Mouse (Mus musculus): ENCODE measurements around the gene Dspp.

Dspp gene

DNA sequence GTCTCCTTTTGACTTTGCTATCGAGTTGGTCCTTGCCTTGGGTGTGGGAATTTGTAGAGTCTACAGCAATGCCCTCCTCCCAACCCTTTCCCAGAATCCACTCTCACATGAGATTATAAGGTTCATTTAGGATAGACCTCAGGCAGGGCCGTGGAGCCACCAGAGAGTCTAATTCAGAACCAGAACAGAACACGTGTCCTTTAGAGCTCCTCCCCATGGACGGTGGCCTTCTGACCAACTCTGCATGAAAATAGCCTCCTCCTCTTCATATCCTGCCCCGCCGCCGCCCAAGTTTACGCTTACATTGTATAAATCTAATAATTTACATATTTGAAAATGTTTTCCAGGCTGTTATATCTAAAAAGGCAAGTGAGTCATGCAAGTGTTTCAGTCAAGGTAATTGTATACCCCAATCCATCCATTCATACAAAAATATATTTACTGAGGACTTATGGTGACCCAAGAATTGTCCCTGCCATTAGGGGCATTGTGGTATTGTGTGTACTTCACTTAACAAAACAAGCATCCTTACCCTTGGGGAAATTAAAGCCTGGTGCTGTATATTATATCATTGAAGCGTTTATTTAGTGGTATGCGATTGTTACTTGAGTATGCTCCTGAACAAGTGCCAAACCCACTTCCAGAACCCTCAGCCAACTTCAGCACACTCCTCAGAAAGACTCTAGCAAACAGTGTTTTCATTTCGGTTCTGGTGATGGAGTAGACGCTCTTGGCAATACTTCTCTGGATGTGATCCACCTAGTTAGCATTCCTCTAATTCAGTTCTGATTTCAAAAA is 30.8 kb downstream of the Dspp start:
- DNase-seq, result no peak

GRCm38 (mm10) chr5:104202351-104202750 is 31.8 kb downstream of the Dspp start, which contains the start of gene Dmp1:
TSS of gene Dmp1 (plus strand) at chr5:104202613.
- no peak for DNase-seq

GRCm38 (mm10) chr5:104212531-104212930 is 42.0 kb downstream of the Dspp start:
- DNase-seq, result no peak

DNA sequence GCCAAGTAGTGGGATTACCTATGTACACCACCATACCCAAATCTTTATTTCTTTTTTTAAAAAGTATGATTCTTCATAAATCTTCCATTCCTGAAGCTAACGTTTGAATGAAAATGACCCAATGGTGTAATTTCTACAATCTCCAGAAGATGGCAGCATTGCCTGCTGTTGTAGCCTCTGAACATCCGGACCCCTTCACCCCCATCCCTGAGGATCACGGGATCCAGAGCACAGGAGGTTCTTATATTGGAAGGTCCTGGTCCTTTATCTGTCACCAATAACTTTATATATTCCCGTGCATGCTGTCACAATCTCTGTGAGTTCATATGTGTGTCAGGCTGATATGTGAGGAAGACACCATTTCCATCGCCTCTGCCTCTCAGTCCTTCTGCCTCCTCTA is 48.4 kb downstream of the Dspp start:
- DNase-seq, result peak; percentile 68

DNA sequence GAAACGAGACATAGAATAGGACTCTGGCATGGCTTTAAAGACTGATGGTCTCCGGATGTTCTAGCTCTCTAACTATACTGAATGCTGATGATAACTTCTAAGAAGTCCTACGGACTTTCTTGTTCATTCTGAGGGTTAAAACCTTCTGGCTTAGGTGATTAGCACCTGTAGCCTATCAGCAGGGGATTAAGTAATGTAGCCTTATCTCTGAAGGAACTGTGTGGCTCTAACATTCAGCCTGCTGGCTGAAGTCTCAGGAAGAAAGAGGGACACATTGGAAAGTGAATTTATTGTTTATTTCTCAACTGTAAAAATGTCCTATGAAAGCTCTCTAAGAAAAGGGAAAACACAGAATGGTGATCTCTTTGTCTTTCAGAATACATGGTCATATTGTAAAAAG is 53.8 kb downstream of the Dspp start:
- DNase-seq, result no peak

DNA sequence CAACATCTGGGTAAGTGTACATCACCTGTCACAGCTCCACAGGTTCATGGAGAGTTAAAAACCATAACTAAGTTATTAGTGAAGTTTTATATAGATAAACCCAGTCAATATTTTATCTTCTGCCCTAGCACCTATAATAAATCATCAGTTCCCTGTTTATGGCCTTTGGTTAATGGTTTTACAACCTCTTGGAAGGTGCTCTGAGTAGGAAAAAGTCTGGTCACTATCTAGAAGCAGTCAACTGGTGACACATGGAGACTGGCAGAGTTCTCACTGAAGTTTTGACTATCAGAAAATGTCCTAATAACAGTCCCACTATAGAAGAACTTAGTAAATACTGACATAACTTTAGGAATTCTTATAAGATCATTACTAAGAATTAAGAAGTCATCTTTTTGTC is 54.2 kb downstream of the Dspp start:
- no peak for DNase-seq

DNA sequence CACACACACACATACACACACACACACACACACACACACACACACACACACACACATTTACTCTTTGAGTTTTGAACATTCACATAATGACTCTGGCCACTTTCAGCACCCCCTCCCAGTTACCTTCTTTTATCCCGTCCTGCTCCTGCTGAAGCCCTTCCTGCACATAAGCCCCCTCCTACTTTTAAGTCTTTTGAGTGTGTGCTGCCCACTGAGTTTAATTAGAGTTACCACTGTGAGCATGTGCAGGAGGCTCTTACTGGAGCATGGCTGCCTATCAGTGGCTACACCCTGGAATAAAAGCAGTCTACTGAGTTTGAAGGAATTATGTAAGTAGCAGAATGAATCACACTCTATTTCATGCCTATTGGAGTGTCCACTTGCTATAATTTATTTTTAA is 58.0 kb downstream of the Dspp start:
- no peak for DNase-seq
